Mouse (Mus musculus) liver, embryonic 14 days (tissue): Measurements from ENCODE around the gene Lrrc49. TPM values are rescaled to one million over a fixed set of nuclear protein-coding genes. Genes with fewer than 3 reads are reported as not detected.

Experiments used
- polyA plus RNA-seq: library from polyadenylated mRNA; depleted of rRNA; stranded (reverse); fragments of >200 nt; gene quantifications from 2 replicates; pipeline ENCODE4 v1.2.3, GENCODE M21; 2012; rRNA removed

Lrrc49 gene
- 0.71 and 0.87 TPM in 2 replicates for polyA plus RNA-seq

GRCm38 (mm10) chr9:60687891-60688324, at the start of gene Lrrc49:
Gene Lrrc49, minus strand, starts transcription at chr9:60688158.

GRCm38 (mm10) chr9:60712771-60713541, 25.0 kb upstream of the Lrrc49 start, which contains the start of gene Larp6:
Gene Larp6, plus strand, starts transcription at chr9:60712989.

DNA sequence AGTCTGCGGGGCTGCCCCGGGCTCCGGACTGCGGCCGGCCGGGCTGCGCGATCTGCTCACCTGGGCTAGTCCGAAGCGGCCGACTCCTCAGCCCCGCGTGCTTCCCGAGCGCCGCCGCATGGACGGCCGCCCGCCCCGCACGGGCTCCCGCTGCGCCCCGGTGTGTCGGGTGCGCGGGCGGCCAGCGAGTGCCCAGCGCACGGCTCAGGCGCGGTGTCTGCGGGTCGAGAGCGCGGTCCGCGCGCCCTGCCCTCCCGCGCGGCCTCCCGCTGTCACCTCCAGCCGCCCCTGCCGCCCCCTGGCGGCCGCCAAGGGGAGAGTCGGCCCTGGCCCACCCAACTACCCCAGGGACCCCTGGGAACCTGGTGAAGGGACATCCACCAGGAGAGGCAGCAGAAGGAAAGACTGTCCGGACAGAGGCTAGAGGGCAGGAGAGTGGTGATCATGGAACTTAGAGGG, 166.1 kb downstream of the Lrrc49 start, which contains the start of gene Thsd4:
TSS of gene Thsd4 (minus strand) at position 241 of the 459 bp plus-strand sequence.

Other genes with a start within 250 kb of the Lrrc49 start
- 0.31 and 0.44 TPM in 2 replicates for gene Thsd4, start 166.1 kb downstream of the Lrrc49 start, polyA plus RNA-seq
- gene Larp6, start 24.8 kb upstream of the Lrrc49 start, polyA plus RNA-seq: 0.02 and 0.05 TPM in 2 replicates
- 1.8 and 2.2 TPM in 2 replicates for gene Uaca, start 106.4 kb upstream of the Lrrc49 start, polyA plus RNA-seq